Mouse (Mus musculus) macrophage (primary cell): ENCODE results near the gene Pbx1. TPM values are rescaled to one million over a fixed set of nuclear protein-coding genes. Genes with fewer than 3 reads are reported as not detected.

Experiments used
- H3K27ac ChIP-seq: fragments of 350-480 bp; formaldehyde crosslinking; 2 replicates; pipeline ENCODE4 v1.9.0; 2021
- H3K36me3 ChIP-seq: fragments of 350-480 bp; formaldehyde crosslinking; 2 replicates; pipeline ENCODE4 v1.9.0; 2021; ENCODE audit errors: inconsistent target
- H3K4me3 ChIP-seq: fragments of 350-480 bp; formaldehyde crosslinking; 2 replicates; pipeline ENCODE4 v1.9.0; 2021; ENCODE audit errors: inconsistent target
- H3K79me2 ChIP-seq: fragments of 350-480 bp; formaldehyde crosslinking; 2 replicates; pipeline ENCODE4 v1.9.0; 2021; ENCODE audit errors: inconsistent target
- WGBS: methylation state at CpG from one replicate; pipeline ENCODE4 v1.1.7; 2026; ENCODE audit warnings: inconsistent platforms; ENCODE audit not compliant: missing documents; 5-methylcytosine and 5-hydroxymethylcytosine counted together
- polyA plus RNA-seq: library from polyadenylated mRNA; stranded (reverse); fragments of 250-400 nt; gene quantifications from 3 replicates; pipeline ENCODE4 v1.2.4, GENCODE M21; 2018; ENCODE audit warnings: inconsistent platforms

Gene Pbx1
- polyA plus RNA-seq, 1 experiment from 2014 or later = 1.5 TPM

DNA sequence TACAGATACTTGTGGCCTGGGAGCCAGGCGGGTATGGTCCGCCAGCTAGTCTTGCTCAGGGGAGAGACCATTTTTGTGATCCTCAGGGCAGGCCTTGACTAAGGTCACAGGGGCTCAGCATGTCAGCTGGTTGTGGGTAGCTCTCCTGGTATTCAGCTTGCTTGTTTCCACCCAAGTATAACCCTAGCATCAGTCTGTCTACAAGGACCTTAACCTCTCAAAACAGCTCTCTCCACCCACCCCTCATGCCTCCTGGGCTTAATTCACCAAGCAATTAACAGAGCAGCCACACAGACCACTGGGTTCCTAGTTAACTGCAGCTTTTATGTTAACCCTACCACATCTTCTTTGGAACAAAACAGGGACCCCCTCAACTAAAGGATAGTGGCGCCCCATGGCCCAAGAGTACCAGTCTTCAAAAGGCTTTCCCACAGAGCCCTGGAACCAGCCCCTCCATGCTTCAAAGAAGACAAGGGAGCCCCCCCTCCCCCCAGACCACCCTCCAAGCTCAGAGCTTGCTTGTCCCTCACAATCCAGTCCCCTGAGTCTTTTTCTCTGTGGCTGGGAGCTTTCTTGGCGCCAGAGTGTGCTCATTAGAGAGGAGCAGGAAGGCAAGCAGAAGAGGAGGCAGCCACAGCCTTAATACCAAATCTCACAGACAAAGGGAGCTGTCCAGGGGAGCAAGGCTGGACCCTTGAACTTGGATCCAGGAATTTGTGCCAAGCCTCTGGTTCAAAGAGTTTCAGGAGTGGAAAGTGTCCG is 48.1 kb downstream of the Pbx1 start:
- no peaks in the 10 kb centered on the region for H3K36me3 ChIP-seq
- no peak overlapping the region for H3K4me3 ChIP-seq
- H3K79me2 ChIP-seq = no peaks in the 10 kb centered on the region
- H3K27ac ChIP-seq = no peak overlapping the region
- 85% methylated on average over 5 of the region's 5 CpGs for WGBS

DNA sequence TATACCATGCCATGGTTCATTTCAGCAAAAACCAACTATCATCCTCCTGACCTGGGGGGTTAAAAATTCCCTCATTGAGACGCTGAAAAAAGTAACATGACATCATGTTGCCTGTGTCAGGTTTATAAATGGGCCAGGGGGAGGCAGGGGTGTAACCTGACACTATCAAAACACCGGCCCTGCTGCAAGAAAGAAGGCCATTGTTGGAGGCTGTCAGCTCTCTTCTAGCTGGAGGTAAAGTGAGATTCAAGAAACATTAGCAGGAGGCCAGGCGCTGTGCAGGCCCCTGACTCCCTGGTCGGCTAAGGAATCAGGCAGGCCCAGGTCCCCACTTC is 49.3 kb downstream of the Pbx1 start:
- H3K27ac ChIP-seq = no peak overlapping the region
- WGBS = 73% methylated on average over 4 of the region's 4 CpGs
- no peaks in the 10 kb centered on the region for H3K79me2 ChIP-seq
- H3K4me3 ChIP-seq = no peak overlapping the region
- no peaks in the 10 kb centered on the region for H3K36me3 ChIP-seq

DNA sequence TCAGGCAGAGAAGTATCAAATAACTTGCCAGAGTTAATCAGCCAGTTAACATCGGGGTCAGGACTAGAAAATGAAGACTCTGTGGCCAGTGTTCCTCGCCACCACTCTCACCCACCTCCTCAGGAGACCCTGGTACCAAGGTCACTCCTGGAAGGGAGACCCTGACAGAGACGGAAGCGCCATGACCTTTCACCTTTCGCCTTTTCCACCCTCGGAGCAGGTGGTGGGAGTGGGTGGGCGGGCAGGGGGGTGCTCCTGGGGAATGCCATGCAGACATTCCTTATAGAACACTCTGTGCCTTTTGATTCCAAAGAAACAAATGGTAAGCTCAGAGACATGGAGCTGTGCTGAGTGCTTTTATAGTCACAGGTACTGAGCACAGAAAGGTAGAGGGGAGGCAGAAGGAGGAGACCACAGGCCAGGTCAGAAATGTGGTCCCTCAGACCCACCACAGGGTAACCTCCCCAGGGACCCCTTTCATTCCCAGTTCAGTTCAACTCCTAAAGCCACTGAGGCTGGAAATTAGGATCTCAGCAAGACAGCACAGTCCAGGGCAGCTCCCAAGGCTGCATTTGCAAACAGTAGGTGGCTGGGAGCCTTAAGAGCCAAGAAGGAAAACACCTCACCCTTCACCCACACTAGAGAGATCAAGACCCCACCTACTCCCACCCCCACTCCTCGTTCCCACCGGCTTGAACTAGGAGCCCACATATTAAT is 49.8 kb downstream of the Pbx1 start:
- WGBS = 86% methylated on average over 9 of the region's 9 CpGs
- no peaks in the 10 kb centered on the region for H3K36me3 ChIP-seq
- no peaks in the 10 kb centered on the region for H3K79me2 ChIP-seq

DNA sequence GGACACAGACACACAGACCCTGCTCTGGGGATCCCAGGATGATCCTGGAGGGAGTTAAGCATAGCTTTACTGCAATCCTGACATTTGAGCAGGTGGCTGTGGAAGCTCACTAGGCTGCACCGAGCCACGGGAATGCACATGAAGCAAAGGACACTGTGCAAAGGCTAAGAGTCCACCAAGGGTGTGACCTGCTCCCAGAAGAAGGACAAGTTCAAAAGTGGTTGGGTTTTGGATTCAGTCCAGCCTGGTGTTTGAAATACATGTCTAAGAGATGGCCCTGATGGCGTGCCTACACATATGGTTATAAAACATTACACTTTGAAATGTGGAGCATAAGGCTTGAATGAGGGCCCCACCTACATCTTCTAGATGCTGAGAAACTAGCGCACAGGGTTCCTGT is 50.6 kb downstream of the Pbx1 start:
- 91% methylated on average over 4 of the region's 4 CpGs for WGBS
- Histone ChIP-seq H3K27ac (no peak overlapping the region), H3K4me3 (no peak overlapping the region), H3K36me3 (no peaks in the 10 kb centered on the region), H3K79me2 (no peaks in the 10 kb centered on the region)

More for the DNA sequence above, 49.8 kb downstream of the Pbx1 start:
- Histone ChIP-seq H3K27ac (no peak overlapping the region), H3K4me3 (no peak overlapping the region)

DNA sequence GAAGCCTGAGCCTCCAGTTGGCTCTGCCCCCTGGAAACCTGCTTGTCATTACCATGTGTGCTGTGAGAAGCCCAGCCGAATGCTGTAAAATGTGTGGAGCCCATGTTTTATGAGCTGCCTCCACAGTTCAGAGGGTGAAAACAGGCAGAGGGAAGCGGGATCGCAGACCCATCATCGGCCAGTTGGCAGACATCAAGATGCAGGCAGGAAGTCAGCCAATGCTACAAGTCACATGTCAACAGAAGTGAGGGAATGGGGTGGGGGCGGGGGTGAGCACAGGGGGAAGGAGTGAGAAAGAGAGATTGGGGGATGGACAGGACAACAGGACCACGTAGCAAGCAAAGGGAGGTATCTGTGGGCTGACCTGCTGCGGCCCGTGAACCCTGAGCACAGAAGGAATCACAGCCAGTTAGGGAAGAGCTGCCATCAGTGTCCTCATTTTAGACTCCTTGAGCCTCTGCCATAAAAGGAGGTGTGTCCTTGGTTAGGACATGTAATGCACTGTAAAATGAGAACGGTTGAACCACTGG is 51.8 kb downstream of the Pbx1 start:
- H3K36me3 ChIP-seq = no peaks in the 10 kb centered on the region
- H3K79me2 ChIP-seq = no peaks in the 10 kb centered on the region
- no peak overlapping the region for H3K27ac ChIP-seq
- no peak overlapping the region for H3K4me3 ChIP-seq
- WGBS = 78% methylated on average over 8 of the region's 9 CpGs

DNA sequence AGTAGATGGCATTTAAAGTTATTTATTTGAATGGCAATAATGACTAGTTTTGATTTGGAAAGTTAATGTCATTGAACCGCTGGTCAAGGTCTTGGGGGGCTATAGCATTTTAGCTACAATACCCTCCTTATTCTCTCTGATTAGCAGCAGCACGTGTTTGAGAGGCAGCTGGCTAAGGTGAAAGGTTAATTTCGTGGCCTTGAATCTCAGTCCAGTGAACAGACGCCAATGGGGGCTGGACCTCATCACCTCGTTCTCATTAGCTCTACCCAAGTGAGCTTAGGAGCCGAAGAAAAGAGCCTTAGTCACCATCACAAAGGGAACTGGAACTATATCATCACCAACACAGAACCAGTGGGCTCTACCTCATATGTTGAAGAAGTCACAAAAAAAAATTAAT is 54.4 kb downstream of the Pbx1 start:
- H3K79me2 ChIP-seq = no peaks in the 10 kb centered on the region
- H3K27ac ChIP-seq = no peak overlapping the region
- H3K4me3 ChIP-seq = no peak overlapping the region
- H3K36me3 ChIP-seq = no peaks in the 10 kb centered on the region
- WGBS = 84% methylated on average over 6 of the region's 6 CpGs

DNA sequence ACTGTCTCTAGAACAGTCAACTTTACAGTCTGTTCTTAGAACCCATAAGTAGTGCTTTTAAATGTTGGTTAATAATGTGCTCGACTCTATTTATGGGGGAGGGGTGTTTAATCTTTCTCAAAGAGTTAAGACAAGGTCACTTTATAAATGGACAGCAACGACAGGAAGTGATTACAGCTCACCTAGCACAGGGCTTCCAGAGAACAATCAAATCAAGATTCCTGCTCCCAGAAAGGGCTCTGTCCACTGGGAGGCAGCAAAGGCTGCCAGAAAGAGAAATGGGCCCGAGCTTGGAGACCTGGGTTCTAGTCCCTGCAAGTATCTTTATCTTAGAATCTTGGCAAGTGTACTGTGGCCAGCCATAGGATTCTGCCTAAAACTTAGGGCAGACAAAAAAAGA is 55.7 kb downstream of the Pbx1 start:
- H3K27ac ChIP-seq = no peak overlapping the region
- WGBS = 68% methylated on average over 3 of the region's 3 CpGs
- no peak overlapping the region for H3K4me3 ChIP-seq
- no peaks in the 10 kb centered on the region for H3K36me3 ChIP-seq
- no peaks in the 10 kb centered on the region for H3K79me2 ChIP-seq

DNA sequence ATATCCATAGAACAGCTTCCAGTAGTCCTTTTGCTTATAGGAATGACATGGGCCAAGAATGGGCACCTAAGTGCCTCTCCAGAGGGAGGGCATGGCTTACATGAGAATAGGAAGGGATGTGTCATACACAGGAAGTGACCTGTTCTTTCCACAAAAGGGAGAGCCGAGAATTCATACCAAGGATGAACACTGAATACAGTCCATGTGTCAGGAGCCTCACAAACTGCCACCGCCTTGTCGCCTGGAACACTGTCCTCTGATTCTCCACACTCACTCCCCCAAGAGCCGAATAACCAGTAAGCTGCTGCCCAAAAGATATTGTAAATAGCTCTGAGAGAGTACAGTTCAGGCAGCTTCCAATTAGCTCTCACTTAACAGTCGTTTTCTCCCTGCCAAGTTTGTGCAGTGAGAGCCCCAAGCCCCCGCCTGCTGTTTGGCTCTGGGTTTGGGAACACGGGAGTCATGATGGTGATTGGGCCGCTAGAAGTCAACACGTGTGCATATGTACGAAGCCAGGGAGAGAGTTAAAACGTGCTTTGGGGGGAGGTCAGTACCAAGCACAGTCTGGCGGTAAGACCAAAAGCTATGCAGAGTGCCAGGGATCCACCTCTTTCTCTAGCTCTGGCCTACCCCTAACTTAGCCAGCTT is 57.0 kb downstream of the Pbx1 start:
- Histone ChIP-seq H3K27ac (no peak overlapping the region), H3K4me3 (no peak overlapping the region), H3K79me2 (no peaks in the 10 kb centered on the region), H3K36me3 (no peaks in the 10 kb centered on the region)
- 87% methylated on average over 12 of the region's 12 CpGs for WGBS

DNA sequence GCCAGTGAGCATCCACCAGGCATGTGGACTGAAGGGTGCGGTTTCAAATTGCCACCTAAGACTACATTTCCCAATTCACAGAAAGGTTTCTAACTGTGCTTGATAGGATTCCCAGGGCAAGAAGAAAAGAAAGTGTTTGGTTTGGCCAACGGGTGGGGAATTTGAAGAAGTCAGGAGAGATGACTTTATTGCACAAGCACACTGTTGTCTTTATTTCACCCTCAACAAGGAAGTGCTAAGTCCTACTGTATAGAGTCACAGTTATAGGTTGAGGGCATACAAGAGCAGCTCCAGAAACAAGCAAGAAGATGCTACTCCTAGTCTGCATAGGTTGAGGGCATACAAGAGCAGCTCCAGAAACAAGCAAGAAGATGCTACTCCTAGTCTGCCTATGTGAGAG is 60.0 kb downstream of the Pbx1 start:
- Histone ChIP-seq H3K36me3 (no peaks in the 10 kb centered on the region), H3K4me3 (no peak overlapping the region), H3K27ac (no peak overlapping the region), H3K79me2 (no peaks in the 10 kb centered on the region)
- 49% methylated on average over 2 of the region's 2 CpGs for WGBS

DNA sequence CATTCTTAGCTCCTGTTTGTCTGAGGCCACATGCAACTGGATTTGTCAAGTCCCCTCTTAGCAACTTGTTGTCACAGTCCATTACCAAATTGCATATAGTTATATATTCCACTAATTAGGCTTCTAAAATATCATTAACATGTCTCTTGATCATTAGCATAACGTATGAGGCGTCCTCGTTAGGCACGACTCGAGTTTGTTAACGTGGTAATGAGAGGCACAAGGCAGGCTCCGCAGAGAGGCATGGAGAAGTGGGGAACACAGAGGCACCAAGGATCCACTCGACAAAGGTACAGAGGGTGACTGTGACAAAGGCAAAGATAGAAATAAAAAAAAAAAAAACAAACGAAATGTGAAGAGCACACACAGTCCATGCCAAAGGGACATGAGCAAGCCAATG is 61.1 kb downstream of the Pbx1 start:
- Histone ChIP-seq H3K79me2 (no peaks in the 10 kb centered on the region), H3K36me3 (no peaks in the 10 kb centered on the region), H3K4me3 (no peak overlapping the region), H3K27ac (no peak overlapping the region)
- 96% methylated on average over 9 of the region's 9 CpGs for WGBS

DNA sequence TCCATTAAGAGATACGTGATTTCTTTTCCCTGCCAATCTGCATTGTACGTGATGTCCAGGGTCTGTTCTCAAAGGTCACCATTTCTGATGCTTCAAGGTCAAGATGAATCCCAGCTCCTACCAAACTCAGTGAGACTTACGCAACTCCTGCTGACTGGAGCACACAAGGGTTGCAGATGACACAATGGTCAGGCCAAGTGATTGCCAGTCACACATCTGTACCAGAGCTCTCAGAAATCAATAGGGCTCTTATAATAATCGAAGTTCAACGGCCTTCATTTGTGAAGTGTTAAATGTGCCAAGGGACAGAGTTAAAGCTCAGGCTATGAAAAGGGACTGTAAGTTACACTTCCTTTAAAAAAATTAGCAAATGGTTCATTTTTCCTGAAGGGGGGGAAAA is 65.8 kb downstream of the Pbx1 start:
- H3K4me3 ChIP-seq = no peak overlapping the region
- no peaks in the 10 kb centered on the region for H3K79me2 ChIP-seq
- H3K36me3 ChIP-seq = no peaks in the 10 kb centered on the region
- H3K27ac ChIP-seq = no peak overlapping the region
- WGBS = 93% methylated on average over 5 of the region's 5 CpGs

DNA sequence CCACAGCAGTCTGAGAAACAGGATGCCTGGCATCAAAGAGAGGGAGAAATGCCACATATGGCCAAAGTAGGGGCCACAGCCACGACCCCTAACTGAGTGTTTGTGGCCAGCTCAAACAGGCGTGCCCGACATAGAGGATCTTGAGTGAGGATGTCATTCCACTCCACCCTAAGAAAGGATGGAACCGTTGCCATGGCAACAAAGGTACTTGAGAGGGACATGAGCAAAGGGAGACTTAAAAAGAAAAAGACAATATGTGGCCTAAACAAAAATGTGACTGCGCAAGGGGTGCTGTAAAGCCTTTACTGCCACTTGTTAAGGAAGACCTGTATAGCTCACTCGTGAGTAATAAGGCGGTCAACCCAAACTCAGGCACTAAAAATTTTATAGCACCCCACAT is 67.7 kb downstream of the Pbx1 start:
- no peaks in the 10 kb centered on the region for H3K79me2 ChIP-seq
- H3K27ac ChIP-seq = no peak overlapping the region
- WGBS = 90% methylated on average over 7 of the region's 7 CpGs
- H3K4me3 ChIP-seq = no peak overlapping the region
- no peaks in the 10 kb centered on the region for H3K36me3 ChIP-seq

DNA sequence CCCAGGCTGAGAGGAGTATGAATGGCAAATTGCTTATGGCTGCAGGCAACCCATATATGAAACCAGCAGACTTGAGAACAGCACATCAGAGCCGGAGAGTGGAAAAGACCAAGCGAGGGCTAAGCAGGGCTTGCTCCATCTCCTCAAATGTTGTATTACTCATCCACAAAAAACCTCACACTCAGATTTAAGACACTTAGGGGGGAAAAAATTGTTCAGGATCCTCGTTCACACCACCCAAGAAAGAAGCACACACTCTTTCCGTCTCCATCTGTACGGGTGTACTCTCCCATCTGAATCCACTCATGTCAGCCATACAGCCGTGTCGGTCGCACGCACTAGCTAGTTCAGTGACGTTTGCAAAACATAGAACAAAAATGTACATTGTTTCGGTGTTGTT is 69.0 kb downstream of the Pbx1 start:
- H3K4me3 ChIP-seq = no peak overlapping the region
- no peaks in the 10 kb centered on the region for H3K79me2 ChIP-seq
- no peaks in the 10 kb centered on the region for H3K36me3 ChIP-seq
- WGBS = 95% methylated on average over 11 of the region's 11 CpGs
- no peak overlapping the region for H3K27ac ChIP-seq

DNA sequence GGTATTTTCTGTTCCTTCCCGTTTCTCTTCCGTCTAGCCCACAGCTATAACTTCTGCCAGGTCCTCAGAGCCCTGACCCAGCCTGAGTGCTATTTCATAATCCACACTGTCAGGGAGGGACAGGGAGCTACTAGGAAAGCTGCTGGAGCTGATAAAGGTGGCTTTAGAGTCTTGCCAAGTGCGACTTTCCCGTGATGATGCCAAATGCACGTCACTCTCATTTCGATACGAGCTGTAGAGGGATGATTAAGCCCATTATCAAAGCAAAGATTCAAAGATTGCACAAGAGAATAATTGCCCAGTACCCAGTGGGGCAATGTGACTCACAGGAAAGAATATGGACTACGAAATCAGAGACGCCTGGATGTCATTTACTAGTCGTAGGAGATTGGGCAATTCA is 69.6 kb downstream of the Pbx1 start:
- Histone ChIP-seq H3K79me2 (no peaks in the 10 kb centered on the region), H3K4me3 (no peak overlapping the region), H3K27ac (no peak overlapping the region), H3K36me3 (no peaks in the 10 kb centered on the region)
- 40% methylated on average over 10 of the region's 10 CpGs for WGBS
